Mouse (Mus musculus): Measurements from ENCODE around the gene Galt.

- TF ChIP-seq CTCF (IDR thresholded peaks at IDR 0.05; ENCODE audit: borderline replicate concordance, control insufficient read depth, extremely low read depth, insufficient read depth, low read length, poor library complexity) = peak; percentile 71; the same call in 1 of the 2 replicates
- TF ChIP-seq POLR2A (IDR thresholded peaks at IDR 0.05; ENCODE audit: control insufficient read depth, extremely low read depth, insufficient read depth, low read length, poor library complexity) = peak; percentile 86
Observed at GRCm38 (mm10) chr4:41713197-41714067, 41.6 kb upstream of the Galt start, which contains the start of gene Rpp25l.

All from thymus, adult 2 months (tissue).